Mouse (Mus musculus): ENCODE data around the gene Pvalb.

Gene Pvalb

DNA sequence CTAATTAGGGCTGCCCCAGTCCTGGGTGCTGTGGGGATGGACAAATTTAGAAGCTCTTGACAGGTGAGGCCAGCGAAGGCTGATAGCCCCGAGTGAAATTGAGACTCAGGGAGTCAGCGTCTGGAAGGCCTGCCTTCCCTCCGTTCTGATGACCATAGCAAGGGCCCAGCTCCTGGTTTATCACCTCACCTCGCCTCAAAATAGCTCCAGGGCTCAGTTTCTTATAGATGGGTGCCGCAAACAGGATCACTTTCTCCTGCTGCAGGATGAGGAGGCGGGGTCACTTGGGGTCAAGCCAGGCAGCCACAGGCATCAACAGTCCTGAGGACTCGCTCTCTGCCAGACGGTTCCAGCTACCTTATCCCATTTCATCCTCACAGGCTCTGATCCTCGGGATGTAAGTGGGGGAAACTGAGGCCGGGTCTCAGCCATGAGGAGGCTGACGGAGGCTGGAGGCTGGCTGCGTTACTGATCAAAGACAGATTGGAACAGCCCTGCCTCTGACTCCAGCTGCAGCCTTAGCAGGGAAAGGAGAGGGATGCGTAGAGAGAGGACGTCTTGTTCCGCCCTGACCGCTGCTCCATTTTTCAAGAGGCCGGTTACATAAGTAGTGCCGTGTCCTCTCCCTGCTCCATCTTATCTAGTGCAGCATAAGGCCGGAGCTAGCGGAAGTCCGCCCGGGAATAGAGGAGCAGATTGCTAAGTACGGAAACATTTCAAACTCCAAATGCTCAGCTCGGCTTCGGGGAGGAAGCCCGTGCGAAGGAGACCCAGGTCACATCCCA lies 10.9 kb downstream of the Pvalb start:
- DNase-seq: no peak

DNA sequence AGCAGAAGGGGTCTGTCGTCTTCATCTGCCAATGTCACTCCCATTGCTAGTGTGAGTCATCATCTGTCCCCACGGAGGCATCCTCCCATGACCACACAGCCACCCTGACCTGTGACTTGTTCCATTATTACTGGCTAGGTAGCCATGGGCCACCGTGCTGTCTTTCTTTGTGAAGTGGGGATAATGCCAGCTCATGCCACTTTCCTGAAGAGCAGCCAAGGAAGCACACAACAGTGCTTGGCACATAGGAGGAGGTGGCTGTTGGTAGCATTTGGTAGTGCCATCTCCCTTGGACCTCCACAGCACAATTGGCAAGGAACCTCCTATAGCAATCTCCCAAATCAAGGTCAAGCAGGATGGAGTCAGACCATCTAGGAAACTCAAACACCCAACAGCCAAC lies 11.9 kb downstream of the Pvalb start:
- no peak for DNase-seq

DNA sequence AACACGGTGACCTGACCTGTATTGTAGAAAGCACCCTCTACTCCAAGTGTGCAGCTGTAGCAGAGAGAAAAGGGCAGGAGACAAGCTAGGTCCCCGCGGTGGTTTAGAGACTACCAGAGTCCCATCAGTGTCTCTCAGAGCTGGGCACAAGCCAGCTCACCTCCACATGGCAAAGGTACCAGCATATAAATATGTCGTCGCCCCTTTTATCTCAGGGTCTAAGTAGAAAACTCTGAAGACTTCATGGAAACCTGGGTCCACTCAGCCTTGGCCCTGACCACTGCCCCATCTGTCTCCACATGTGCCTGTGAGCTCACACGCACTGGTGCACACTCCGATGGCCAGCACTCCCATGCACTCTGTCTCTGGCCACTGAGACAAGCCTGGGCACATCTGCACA lies 16.6 kb downstream of the Pvalb start:
- DNase-seq: no peak

DNA sequence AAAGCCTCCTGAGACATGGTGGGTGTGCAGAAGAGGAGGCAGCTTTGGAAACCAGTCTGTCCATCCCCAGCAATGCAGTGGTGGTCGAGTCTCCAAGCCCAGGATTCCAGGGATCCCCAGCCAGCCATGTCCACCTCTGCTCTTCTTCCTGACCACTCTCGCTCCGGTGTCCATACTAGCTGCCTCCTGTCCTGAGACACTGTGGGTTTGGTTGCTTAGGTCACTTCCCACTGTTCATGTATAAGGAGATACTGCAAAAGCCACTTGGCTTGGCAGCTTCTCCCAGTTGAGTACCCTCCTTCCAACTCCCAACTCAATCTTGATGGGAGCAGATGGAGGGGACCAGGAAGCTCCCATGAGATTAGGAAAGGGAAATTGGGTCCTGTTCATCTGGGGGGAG lies 17.7 kb downstream of the Pvalb start:
- no peak for DNase-seq

DNA sequence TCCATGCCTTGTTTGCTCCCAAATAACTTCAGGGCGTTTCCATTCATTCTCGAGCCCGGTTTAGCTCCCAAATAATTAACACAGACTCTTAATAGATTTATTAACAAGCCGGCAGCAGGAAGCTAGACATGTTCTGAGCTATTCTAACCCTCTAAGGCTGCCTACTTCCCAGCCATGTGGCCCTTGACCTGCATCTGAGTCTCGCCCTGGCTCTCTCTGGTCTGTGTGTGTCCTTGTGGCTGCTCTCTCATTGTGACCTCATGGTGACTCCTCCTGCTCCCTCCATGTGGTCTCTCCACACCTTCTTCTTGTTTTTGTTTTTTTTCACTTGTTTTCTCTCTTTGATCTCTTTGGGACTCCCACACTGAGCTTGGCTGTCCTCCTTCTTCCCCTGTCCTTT lies 19.3 kb downstream of the Pvalb start:
- DNase-seq: no peak

DNA sequence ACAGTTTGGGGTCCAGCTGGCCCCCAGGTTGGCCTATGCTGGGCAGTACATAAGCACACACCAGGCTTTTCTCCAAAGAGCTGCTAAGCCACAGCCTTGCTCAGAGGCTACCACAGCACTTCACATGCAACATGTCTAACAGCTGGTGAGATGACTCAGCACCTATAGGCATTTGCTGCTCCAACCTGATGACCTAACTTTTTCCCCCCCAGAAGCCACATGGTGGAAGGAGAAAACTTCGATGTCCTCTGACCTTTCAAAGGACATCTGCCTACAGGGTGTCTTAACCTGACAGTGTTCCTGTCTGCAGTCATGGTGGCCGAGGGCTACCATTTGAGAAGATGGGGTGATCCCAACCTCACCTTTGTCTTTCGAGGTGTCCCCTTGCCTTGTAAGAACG lies 20.6 kb downstream of the Pvalb start:
- DNase-seq: no peak

DNA sequence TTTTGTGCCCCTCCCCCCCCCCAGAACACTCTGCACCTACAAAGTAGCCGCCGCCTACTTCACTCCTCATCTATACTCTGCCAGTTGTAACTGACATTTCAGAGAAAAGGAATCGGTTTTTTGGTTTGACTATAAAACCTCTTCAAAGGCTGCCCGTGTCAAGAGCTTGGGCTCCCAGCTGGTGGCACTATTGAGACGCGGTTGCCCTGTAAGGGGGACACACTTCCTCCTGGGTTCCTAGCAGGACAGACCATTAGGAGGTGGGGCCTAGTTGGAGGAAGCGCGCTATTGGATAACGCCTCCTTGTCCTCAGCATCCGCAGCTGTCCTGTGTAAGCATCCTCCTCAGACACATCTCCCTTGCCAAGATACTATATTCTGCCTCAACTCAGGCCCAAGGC lies 21.3 kb downstream of the Pvalb start:
- peak; percentile 54 to 60 for DNase-seq

DNA sequence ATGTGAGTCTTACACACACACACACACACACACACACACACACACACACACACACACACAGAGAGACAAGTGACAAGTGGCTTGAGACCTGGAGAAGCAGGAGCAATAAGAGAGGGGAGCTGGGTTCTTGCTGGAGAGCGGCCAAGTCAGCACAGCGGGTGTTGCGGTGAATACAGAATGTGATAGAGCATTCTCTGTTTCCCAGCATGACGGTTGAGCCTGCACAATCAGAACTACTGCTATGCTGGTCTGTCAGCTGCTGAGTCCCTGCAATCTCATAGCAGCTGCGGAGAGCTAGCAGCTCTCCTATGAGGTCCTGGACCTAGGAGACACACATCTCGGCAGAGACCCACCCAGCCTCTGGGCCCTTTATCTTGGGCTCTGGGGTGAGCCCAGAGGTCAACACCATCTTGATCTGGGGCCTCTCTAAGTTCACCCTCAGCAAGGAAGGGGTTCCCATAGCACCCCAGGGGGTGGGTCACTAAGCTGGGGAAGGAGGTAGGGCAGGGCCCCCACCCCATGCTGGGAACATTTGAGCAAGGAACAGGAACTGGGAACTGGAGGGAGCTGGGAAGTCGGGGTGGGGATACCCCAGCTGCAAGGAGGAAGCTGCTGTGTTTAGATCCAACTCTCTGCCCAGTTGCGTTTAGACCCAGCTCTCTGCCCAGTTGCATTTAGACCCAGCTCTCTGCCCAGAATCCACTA lies 24.3 kb downstream of the Pvalb start:
- no peak for DNase-seq

DNA sequence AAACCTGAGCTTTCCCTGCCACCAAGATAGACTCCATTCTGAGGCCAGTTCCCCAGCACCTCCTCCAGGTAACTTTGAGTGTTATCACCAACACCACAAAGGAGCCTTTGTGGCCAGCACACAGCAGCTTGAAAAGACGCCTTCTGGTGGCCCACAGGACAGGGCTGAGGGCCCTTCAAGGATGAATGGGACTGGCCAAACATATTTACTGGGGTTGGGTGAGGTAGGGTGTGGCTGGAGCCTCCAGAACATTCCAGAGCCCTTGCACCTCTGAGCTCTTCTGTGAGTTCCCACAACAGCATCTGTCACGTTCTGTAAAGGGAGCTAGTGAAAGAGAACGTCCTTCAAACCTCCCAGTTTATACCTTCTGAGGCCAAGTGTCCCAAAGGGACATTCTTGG lies 26.4 kb downstream of the Pvalb start:
- no peak for DNase-seq

DNA sequence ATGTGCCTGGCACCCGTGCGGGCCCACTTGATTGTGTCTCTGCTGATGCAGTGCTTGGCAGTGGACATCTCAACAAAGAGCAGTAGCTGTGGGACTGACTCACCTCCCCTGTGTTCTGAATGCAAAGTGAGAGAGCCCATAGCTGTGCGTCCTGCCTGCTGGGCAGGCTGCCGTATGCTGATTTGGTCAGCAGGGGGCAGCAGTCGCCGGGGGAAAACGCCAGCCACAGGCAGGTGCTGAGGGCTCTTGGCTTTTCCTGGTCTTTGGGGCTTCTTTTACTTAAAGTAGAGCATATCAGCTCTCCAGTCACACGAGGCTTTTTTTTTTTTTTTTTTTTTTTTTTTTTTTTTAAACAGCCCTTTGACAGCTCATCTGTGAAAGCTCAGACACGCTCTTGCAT lies 27.8 kb downstream of the Pvalb start:
- peak; percentile 80 to 85 for DNase-seq

DNA sequence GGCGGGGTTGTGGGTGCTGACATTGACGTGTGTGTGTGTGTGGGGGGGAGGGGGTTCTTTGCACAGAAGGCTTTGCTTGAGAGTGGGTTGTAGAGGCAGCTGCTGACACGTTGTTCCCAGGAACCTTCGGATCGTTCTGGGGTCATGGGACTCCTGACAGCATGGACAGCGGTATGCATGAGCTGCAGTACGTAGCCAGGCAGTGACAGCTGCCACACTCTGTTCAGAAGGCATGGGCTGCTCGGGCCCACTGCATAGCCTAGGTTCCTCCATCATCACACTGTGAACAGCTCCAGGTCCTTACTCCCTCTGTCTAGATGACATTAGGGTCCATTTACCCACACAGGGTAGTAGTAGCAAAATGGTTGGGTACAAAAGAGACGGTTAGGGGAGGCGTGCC lies 28.9 kb downstream of the Pvalb start:
- DNase-seq: no peak

DNA sequence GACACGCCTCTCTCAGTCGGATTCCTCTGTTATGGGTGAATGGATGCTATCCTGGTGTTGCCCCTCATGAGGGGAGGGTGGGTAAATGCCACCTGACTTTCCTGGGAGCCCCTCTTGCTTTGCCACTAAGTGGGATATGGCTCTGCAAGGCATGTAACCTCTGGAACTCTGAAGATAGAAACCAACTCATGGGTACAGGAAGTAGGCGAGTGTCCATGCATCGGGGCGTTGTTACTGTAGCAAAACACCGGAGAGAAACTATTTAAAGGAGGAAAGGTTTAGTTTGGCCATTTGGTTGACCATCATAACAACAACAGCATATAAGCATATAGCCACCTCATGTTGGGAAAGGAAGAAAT lies 31.3 kb downstream of the Pvalb start:
- DNase-seq: no peak

DNA sequence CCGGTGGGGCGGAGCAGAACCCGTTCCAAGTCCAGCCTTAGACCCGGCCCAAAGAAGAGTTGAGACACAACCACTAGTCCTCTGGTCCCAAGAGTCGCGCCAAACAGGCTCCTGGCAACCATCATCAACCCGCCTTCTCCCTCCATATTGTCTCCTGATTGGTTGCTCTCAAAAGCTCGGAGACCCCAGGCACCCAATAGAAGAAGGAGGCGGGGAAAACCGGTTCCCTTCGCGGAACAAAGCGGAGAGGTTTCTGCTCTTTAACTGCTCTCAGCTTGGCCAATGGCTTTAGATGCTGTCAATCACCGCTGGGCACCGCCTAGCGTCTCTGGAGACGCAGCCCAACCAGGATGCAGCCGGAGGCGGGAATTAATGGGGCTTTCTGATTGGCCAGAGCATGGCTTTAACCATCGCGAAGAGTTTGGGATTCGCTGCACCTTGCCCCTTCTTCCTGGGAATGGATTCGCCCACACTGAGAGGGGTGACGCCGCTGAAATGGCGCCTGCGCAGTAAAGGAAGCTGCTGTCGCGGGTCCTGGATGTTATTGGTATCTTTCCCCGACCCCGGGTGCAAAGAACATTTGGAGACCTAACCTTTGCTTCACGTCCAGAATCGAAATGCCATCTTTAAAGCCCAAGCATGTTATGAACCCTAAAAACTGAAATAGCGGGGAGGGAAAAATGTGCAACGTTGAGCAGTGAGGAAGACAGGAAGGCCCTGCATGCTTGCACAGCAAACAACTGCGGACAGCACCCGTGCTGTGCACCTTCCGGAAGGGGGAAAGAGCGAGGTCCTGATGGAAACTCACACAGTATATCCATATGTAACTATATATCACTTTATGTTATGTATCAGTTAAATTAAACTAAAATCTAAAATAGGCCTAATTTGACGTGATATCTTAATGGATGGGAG lies 32.0 kb downstream of the Pvalb start, which contains the start of gene Ift27:
Gene Ift27 (minus strand): TSS at position 136 of the 915 bp plus-strand sequence.
- DNase-seq: peak; percentile 98 to 99

DNA sequence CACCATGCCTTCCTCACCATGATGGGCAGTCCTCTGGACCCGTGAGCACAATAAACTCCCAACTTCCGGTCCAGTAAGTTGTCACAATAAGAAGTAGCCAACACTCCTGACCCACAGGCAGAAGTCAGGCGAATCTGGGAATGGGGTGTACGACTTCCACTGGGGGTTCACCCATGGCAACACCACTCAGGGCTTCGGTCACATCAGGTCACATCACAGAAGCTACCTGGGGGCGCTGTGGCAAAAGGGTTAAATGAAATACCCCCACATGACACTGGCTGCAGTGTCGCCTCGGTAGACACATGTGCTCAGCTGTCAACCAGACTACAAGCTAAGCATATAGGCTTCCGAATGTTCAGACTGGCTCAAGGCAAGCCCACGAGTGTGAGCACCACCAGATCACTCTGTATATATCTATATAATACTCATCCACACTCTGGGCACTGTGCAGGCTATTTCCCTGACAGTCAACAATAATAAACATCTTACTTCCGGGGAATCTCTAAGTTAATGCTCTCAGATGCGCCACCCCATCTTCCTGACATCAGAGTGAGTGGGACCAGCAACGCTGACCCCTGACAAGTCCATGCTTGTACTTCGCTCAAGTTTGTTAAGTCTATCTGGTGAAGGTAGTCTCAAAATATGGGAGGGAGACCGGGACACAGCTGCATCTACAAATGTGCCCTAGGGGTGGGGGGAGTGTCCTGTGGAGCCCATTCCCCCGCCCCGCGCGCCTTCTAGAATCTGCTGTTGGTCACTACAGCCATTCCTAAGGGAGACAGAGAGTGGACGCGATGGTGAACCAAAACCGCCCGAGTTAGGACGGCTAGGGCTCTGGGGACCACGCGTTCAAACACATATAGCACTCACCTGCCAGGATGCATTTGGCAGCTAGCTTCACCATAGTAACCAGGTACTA lies 33.0 kb downstream of the Pvalb start:
- peak in 1 of 2 experiments; percentile 25 for DNase-seq

DNA sequence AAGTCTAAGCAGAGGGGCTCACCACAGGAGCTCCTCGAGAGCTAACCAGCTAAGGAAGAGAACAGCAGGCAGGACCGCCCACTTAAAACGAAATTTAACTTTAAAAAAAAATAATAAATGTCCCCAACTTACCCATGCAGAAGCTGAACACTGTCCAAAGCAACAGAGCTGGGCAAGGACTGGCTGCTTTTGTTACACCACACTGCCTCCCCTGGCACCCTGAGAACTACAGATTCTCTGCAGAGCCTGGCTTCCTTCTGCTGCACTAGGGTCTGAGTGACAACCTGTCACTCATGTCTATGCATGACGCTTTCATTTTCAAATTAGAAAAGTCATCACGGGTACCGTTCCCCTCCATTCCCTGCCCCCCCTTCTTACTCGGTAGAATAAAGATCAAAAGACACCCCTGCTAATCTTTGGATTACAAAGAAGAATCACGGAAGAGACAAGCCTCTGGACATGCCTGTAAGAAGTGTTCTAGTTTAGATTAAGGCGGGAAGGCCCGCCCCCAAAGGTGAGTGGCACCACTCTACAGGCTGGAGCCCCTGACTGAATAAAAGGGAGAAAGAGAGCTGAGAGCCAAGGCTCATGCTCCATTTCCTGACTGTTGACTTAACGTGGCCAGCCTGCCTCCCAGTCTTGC lies 33.8 kb downstream of the Pvalb start:
- DNase-seq: no peak

DNA sequence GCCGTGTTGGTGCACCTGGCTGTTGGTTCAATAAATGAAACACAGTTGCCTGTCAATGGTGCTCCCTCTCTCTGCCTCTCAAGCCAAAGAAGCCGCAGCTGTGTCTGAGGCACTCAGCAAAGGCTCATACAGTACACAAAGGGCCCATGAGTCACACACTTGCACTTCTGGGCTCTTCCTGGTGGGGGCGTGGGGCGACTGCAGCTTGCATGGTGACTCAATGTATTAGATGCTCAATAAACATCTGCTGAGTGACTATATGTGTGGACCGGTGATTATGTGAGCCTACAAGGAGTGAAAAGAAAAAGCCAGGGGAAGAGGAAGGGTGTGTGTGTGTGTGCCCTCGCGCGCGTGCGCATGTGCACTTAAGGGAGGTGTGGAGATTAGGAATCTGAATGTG lies 34.5 kb downstream of the Pvalb start:
- no peak for DNase-seq

DNA sequence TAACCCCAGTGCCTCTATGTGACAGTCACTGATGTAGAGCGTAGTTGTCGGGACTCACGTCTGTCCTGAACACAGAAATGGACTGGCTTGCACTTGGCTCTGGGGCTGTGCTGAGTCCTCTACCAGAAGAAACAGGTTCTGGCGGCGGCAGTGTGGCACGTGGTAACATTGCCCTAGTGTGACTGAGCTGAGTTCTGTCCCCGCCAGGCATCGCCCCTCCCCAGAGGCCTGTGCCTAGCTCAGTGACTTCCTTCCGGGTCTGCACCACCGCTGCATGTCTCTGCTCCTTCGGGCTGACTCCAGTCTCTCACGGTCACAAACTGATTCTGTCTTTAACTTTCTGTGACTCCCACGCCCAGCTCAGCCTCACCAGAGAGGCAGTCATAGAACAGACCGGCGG lies 35.5 kb downstream of the Pvalb start:
- DNase-seq: no peak

DNA sequence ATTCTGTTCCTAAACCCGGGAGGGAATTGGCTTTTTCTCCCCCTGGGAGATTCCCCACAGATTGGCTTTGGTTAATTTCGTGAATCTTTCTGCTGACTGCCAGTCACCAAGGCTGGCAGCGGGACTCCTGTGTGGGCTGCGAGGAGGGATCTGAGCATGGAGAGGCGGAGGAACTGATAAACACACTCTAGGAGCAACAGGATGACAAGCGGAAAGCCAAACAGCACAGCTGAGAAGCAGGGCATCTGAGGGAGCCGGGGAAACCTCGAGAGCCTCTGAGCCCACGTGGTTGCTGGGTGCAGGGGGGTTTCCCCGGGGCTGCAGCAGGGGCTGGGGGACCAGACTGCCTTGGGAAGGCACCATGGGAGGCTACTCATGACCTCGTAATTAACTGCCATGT lies 36.6 kb downstream of the Pvalb start:
- DNase-seq: no peak

DNA sequence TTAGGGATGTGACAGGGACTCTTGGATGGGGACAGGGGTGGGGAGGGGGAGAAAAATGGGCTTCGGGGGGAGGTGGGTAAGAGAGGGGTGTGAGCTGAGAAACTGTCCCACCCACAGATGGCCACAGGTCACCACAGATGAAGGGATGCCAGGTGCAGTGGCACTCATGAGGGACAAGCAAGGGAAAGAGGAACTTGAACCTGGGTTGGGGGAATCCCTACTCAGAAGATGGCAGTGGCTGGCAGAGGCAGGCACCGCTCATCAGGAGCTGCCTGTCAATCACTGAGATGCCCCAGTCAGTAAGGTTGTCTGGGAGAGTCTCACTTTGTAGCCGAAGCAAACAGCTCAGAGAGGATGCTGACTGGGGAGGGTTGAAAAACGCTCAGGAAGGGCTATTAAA lies 40.9 kb downstream of the Pvalb start:
- DNase-seq: no peak

DNA sequence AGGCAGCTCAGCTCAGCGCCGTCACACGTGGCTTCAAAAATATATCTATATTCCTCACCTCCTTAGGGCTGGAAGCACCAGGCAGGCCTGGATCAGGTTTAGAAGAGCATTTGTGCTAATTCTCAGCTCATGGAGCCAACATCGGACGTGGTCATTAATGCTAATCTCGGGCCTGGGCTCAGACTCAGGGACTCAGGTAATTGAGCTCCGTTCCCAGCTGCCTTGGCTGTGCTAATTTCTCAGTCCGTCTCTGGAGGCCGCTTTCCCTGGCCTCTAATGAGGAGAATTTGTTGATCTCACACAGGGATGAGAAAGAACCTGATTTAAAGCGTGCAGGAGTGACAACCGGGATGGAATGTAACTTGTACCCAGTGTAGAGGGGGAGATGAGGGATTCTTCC lies 41.7 kb downstream of the Pvalb start:
- DNase-seq: no peak

DNA sequence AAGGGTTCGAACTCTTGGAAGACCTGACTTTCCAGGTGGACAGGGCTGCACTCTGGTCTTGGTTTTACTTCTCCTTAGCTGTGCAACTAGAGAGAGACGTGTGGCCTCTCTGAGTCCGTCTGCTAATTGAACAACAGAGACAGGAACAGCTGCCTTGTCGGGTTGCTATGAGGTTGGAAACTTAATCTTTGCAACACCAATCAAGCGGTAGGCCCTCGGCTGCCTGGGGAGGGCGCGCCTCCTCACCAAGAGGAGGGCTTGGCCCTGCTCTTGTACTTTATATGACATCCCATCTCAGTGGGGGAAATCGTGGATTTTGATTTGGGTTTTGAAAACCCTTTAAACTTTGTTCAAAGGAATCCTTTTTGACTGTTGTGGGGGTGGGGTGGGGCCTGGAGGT lies 44.3 kb downstream of the Pvalb start:
- DNase-seq: no peak

DNA sequence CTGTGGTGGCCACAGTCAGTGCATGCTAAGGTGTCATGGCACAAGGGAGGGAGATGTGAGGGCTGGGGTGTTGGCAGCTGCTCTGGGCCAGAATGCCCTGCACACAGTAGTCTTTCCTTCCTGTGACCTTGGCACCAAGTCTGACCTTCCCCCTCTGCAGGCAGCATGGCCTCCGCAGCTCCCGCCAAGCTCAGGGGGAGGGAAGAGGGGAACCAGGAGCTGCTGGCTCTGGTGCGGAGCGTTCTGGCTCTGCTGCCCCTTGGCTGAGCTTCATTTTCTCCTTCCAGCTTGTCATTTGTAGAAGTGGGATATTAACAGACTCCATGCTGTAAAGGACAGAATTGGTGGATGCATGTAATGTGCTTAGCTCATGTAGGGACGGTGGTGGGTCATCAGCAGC lies 47.9 kb downstream of the Pvalb start:
- DNase-seq: no peak

All from lung, postnatal 4 days (tissue).